In the genomic region with DNA sequence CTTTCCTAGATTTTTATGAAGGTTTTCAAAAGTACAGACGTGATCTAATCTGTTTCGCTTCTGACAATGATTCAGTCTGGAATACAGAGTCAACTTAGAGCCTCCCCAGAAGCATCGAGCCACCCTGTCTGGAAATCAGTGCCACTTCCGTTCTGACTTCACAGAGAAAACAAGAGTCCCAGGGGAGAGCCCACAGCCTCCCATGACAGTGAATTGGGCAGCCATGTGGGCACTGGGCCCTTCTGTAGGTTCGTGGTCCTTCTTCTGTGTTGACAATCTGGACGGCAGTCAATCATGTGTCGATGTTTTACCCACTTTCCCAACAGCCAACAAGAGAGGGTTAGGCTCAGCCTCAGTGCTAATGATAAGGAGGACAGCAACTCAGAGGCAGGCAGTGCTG, we compare ENCODE assay signal across 18 mouse cellular contexts. TPM values are rescaled to one million over a fixed set of nuclear protein-coding genes. Genes with fewer than 3 reads are reported as not detected.
DNase-seq lines count a peak whose midpoint lies in the region; ATAC-seq and TF ChIP-seq lines count a peak whose summit lies in the region.
"Had no signal": no experiment of that assay in that cellular context is flagged by ENCODE, and none has a peak within 500 bp of the region (broad histone marks: within the 10 kb centered on the region; RNA-seq: fewer than 3 reads in every experiment).

No protein-coding gene starts in this region.

- no peak for TF ChIP-seq POLR2A in CH12.LX (IDR thresholded peaks at IDR 0.05; ENCODE audit: low read depth, low read length)

- no peak for TF ChIP-seq RAD21 in CH12.LX (IDR thresholded peaks at IDR 0.05; ENCODE audit: low read depth, low read length)

- H3K27me3 ChIP-seq in intestine, postnatal 0 days (replicated peaks; ENCODE audit: control insufficient read depth, insufficient read depth, low read length): no peaks in the 10 kb centered on the region
- H3K27me3 ChIP-seq in intestine, embryonic 16.5 days (replicated peaks; ENCODE audit: control insufficient read depth, insufficient read depth, low read length): no peaks in the 10 kb centered on the region
- no peaks in the 10 kb centered on the region for H3K27me3 ChIP-seq in CH12.LX (replicated peaks)
- no peaks in the 10 kb centered on the region for H3K27me3 ChIP-seq in limb, embryonic 10.5 days (ENCODE audit: low read depth, poor library complexity, severe bottlenecking)
- no peaks in the 10 kb centered on the region for H3K27me3 ChIP-seq in splenic B cell, adult 2 months (ENCODE audit: control insufficient read depth, insufficient read depth, low read length, poor library complexity, severe bottlenecking)
- H3K27me3 ChIP-seq in hindbrain, embryonic 12.5 days: no peaks in the 10 kb centered on the region

- peak; percentile 41 for DNase-seq in CH12.LX (ENCODE audit: extremely low read depth)
- peak; percentile 19 for DNase-seq in limb, embryonic 10.5 days (ENCODE audit: low spot score)
- peak; percentile 53 for DNase-seq in splenic B cell, adult 2 months (ENCODE audit: low read depth, low spot score)
- no peak for DNase-seq in gastrocnemius, adult 8-10 months (ENCODE audit: low spot score in 2 of 2)
- DNase-seq: adrenal gland, postnatal 10 days; cerebellum, adult 11-12 months; cerebellum, adult 9-10 months; cerebellum, postnatal 36 days; gastrocnemius, postnatal 14 days; heart, postnatal 10 days had no signal

- no peak overlapping the region for H3K9ac ChIP-seq in intestine, postnatal 0 days (ENCODE audit: low read depth, low read length)
- no peak overlapping the region for H3K9ac ChIP-seq in intestine, embryonic 16.5 days (ENCODE audit: low read depth, low read length)
- H3K9ac ChIP-seq in CH12.LX (ENCODE audit: insufficient read depth, low read depth): no peak overlapping the region
- H3K9ac ChIP-seq in hindbrain, embryonic 12.5 days: no peak overlapping the region
- H3K9ac ChIP-seq: embryonic facial prominence, embryonic 13.5 days; forebrain, embryonic 12.5 days; hindbrain, embryonic 14.5 days had no signal

- 83% methylated on average over 7 of the region's 7 CpGs for WGBS in intestine, postnatal 0 days
- 83% methylated on average over 7 of the region's 7 CpGs for WGBS in intestine, embryonic 16.5 days
- 87% methylated on average over 7 of the region's 7 CpGs for WGBS in limb, embryonic 10.5 days
- WGBS in hindbrain, embryonic 12.5 days: 83% methylated on average over 7 of the region's 7 CpGs

- H3K36me3 ChIP-seq in intestine, postnatal 0 days (ENCODE audit: control insufficient read depth, insufficient read depth): no peaks in the 10 kb centered on the region
- no peaks in the 10 kb centered on the region for H3K36me3 ChIP-seq in intestine, embryonic 16.5 days (ENCODE audit: control insufficient read depth, insufficient read depth, low read length)
- no peaks in the 10 kb centered on the region for H3K36me3 ChIP-seq in CH12.LX (replicated peaks in 1 of 2; ENCODE audit: control insufficient read depth in 1 of 2, insufficient read depth in 1 of 2, low read length in 1 of 2)
- no peaks in the 10 kb centered on the region for H3K36me3 ChIP-seq in limb, embryonic 10.5 days
- H3K36me3 ChIP-seq in splenic B cell, adult 2 months (ENCODE audit: control insufficient read depth, insufficient read depth, low read length, poor library complexity, severe bottlenecking): no peaks in the 10 kb centered on the region
- no peaks in the 10 kb centered on the region for H3K36me3 ChIP-seq in hindbrain, embryonic 12.5 days
- H3K36me3 ChIP-seq: embryonic facial prominence, embryonic 13.5 days; forebrain, embryonic 12.5 days; G1E had no signal

- dilution Hi-C loops in CH12.LX (cut with MboI; ENCODE audit: extremely low pct_ligation_motif_present, extremely low pct_unique_long_range_greater_than_20kb, low sequenced_read_pairs): no loop called here

- in situ Hi-C loops in CH12.LX (cut with MboI; ENCODE audit: low pct_ligation_motif_present, low pct_unique_long_range_greater_than_20kb, low sequenced_read_pairs): loop anchor here (25.0 kb wide), 1 partner anchor 644 kb away; no protein-coding TSS in a partner anchor

- 0 out of 2 replicates have a peak, but pooled peaks have one; percentile 36 for TF ChIP-seq EP300 in CH12.LX (IDR thresholded peaks at IDR 0.05; ENCODE audit: low read length)

- 0 out of 2 replicates have a peak, but pooled peaks have one; percentile 16 for ATAC-seq in intestine, postnatal 0 days
- no peak for ATAC-seq in intestine, embryonic 16.5 days
- no peak for ATAC-seq in hindbrain, embryonic 12.5 days (ENCODE audit: low FRiP score)
- ATAC-seq: forebrain, embryonic 16.5 days had no signal

- no peak for TF ChIP-seq CTCF in intestine, postnatal 0 days (IDR thresholded peaks at IDR 0.05; ENCODE audit: low read depth)
- no peak for TF ChIP-seq CTCF in CH12.LX (conservative IDR thresholded peaks at IDR 0.05 in 1 of 2, IDR thresholded peaks at IDR 0.05 in 1 of 2; ENCODE audit: low read depth in 2 of 2, low read length in 2 of 2)

- no peaks in the 10 kb centered on the region for H3K79me2 ChIP-seq in CH12.LX (replicated peaks; ENCODE audit: control insufficient read depth, extremely low read depth, insufficient read depth, poor library complexity, severe bottlenecking)

- no peak overlapping the region for H3K4me3 ChIP-seq in intestine, postnatal 0 days (ENCODE audit: low read depth, low read length)
- no peak overlapping the region for H3K4me3 ChIP-seq in intestine, embryonic 16.5 days (ENCODE audit: low read length)
- H3K4me3 ChIP-seq in CH12.LX (replicated peaks in 1 of 3; ENCODE audit: low read depth in 2 of 3, low read length in 2 of 3, poor library complexity in 1 of 3): no peak overlapping the region
- no peak overlapping the region for H3K4me3 ChIP-seq in limb, embryonic 10.5 days
- H3K4me3 ChIP-seq in hindbrain, embryonic 12.5 days: no peak overlapping the region
- H3K4me3 ChIP-seq: embryonic facial prominence, embryonic 13.5 days; forebrain, embryonic 12.5 days had no signal

- H3K4me1 ChIP-seq in intestine, postnatal 0 days (replicated peaks; ENCODE audit: control insufficient read depth, insufficient read depth, low read length): 0 out of 2 replicates have a peak, but pooled peaks cover 4% of the 10 kb centered on the region
- no peaks in the 10 kb centered on the region for H3K4me1 ChIP-seq in intestine, embryonic 16.5 days (ENCODE audit: control insufficient read depth, insufficient read depth, low read length)
- peaks cover 11 to 24% of the 10 kb centered on the region in 2 experiments for H3K4me1 ChIP-seq in CH12.LX (ENCODE audit: control insufficient read depth in 1 of 2, insufficient read depth in 2 of 2)
- peaks cover 13% of the 10 kb centered on the region for H3K4me1 ChIP-seq in limb, embryonic 10.5 days
- no peaks in the 10 kb centered on the region for H3K4me1 ChIP-seq in hindbrain, embryonic 12.5 days

- no peak overlapping the region for H3K27ac ChIP-seq in intestine, postnatal 0 days (ENCODE audit: low read depth, low read length)
- no peak overlapping the region for H3K27ac ChIP-seq in intestine, embryonic 16.5 days (ENCODE audit: low read length)
- H3K27ac ChIP-seq in CH12.LX (ENCODE audit: insufficient read depth, low read depth): no peak overlapping the region
- no peak overlapping the region for H3K27ac ChIP-seq in limb, embryonic 10.5 days
- H3K27ac ChIP-seq in hindbrain, embryonic 12.5 days: no peak overlapping the region
- H3K27ac ChIP-seq: embryonic facial prominence, embryonic 13.5 days; forebrain, embryonic 12.5 days; hindbrain, embryonic 14.5 days had no signal

- no peak overlapping the region for H3K4me2 ChIP-seq in intestine, postnatal 0 days (replicated peaks; ENCODE audit: low read depth)
- H3K4me2 ChIP-seq in intestine, embryonic 16.5 days (ENCODE audit: low read depth, low read length): no peak overlapping the region
- 0 out of 2 replicates have a peak overlapping the region, but pooled peaks have one; percentile 1 for H3K4me2 ChIP-seq in CH12.LX (ENCODE audit: insufficient read depth, low read depth, poor library complexity, severe bottlenecking)
- H3K4me2 ChIP-seq in hindbrain, embryonic 12.5 days (replicated peaks): no peak overlapping the region
- H3K4me2 ChIP-seq: embryonic facial prominence, embryonic 13.5 days; forebrain, embryonic 12.5 days; hindbrain, embryonic 14.5 days had no signal

- H3K9me3 ChIP-seq in intestine, postnatal 0 days (ENCODE audit: control insufficient read depth): no peaks in the 10 kb centered on the region
- H3K9me3 ChIP-seq in intestine, embryonic 16.5 days (ENCODE audit: control insufficient read depth, low read length): no peaks in the 10 kb centered on the region
- no peaks in the 10 kb centered on the region for H3K9me3 ChIP-seq in CH12.LX (replicated peaks; ENCODE audit: low read length)
- no peaks in the 10 kb centered on the region for H3K9me3 ChIP-seq in limb, embryonic 10.5 days (replicated peaks)
- H3K9me3 ChIP-seq in hindbrain, embryonic 12.5 days (replicated peaks): no peaks in the 10 kb centered on the region
- H3K9me3 ChIP-seq: embryonic facial prominence, embryonic 13.5 days; forebrain, embryonic 12.5 days; G1E had no signal

TF ChIP-seq in CH12.LX, 34 proteins besides CTCF, POLR2A, EP300 and RAD21 (continues in another document):
- no peak for TF ChIP-seq RCOR1 (conservative IDR thresholded peaks at IDR 0.05; ENCODE audit: low read depth, low read length)
- 0 out of 2 replicates have a peak, but pooled peaks have one; percentile 15 for TF ChIP-seq MYC (IDR thresholded peaks at IDR 0.05; ENCODE audit: low read depth, low read length)
- TF ChIP-seq ZNF384 (IDR thresholded peaks at IDR 0.05; ENCODE audit: low read depth, low read length): no peak
- TF ChIP-seq NRF1 (IDR thresholded peaks at IDR 0.05; ENCODE audit: low read depth, low read length): no peak
- TF ChIP-seq E2F4 (IDR thresholded peaks at IDR 0.05; ENCODE audit: insufficient replicate concordance, low read depth, low read length): no peak
- 0 out of 2 replicates have a peak, but pooled peaks have one; percentile 52 for TF ChIP-seq IRF4 (IDR thresholded peaks at IDR 0.05; ENCODE audit: low read depth, low read length)
- 0 out of 2 replicates have a peak, but pooled peaks have one; percentile 13 for TF ChIP-seq BHLHE40 (IDR thresholded peaks at IDR 0.05; ENCODE audit: low read depth, low read length)
- 0 out of 2 replicates have a peak, but pooled peaks have one; percentile 4 for TF ChIP-seq ETS1 (conservative IDR thresholded peaks at IDR 0.05; ENCODE audit: low read depth, low read length)
- TF ChIP-seq TCF12 (IDR thresholded peaks at IDR 0.05; ENCODE audit: low read depth, low read length): 0 out of 2 replicates have a peak, but pooled peaks have one; percentile 32

RNA-seq across cellular contexts. Expression of a gene that starts 26.4 kb away (rescaled TPM):
- polyA plus RNA-seq in intestine, postnatal 0 days (2015; fragmentation: Nextera tagmentation; extraction: Ambion mirVana): 23.5 and 26.3 TPM in 2 replicates
- 49.5 and 57.2 TPM in 2 replicates for polyA plus RNA-seq in intestine, embryonic 16.5 days (2015; fragmentation: Nextera tagmentation; extraction: Ambion mirVana)
- 34.5 and 46.3 TPM in 2 replicates for total RNA-seq in CH12.LX (2012; rRNA removed)
- 51.1 and 57.6 TPM in 2 replicates for total RNA-seq in CH12.LX (2014; rRNA removed)
- polyA plus RNA-seq in CH12.LX (2012; ENCODE audit: insufficient read length, low read depth): 51.5 and 64.0 TPM in 2 replicates
- polyA plus RNA-seq in limb, embryonic 10.5 days (2016; fragmentation: Nextera tagmentation; extraction: Ambion mirVana): 45.9 and 56.6 TPM in 2 replicates
- polyA plus RNA-seq in hindbrain, embryonic 12.5 days (2016; fragmentation: Nextera tagmentation; extraction: Ambion mirVana): 62.0 and 64.7 TPM in 2 replicates
- total RNA-seq in gastrocnemius, adult 8-10 months (2022): 10 to 100 TPM; 20.3 to 23.5 (median 21.7) TPM

Comparison
In these comparisons a context has a peak if more than half of its experiments do, and no peak if none do; other contexts are left out.
1. DNase-seq: peak in CH12.LX (single experiment), limb, embryonic 10.5 days (single experiment) and splenic B cell, adult 2 months (single experiment); none in gastrocnemius, adult 8-10 months (0 of 2).